Mouse (Mus musculus): ENCODE results near the gene Slc8a3.

The Slc8a3 gene

GRCm38 (mm10) chr12:81237158-81237557, 95.8 kb downstream of the Slc8a3 start:
- DNase-seq (ENCODE audit: low spot score): no peak

- DNase-seq (ENCODE audit: low spot score): no peak
Observed at GRCm38 (mm10) chr12:81235456-81236330, 97.3 kb downstream of the Slc8a3 start.

GRCm38 (mm10) chr12:81233746-81234380, 99.1 kb downstream of the Slc8a3 start:
- DNase-seq (ENCODE audit: low spot score): no peak

GRCm38 (mm10) chr12:81227767-81228460, 105.1 kb downstream of the Slc8a3 start:
- no peak for DNase-seq (ENCODE audit: low spot score)

GRCm38 (mm10) chr12:81226590-81226989, 106.4 kb downstream of the Slc8a3 start:
- no peak for DNase-seq (ENCODE audit: low spot score)

- DNase-seq (ENCODE audit: low spot score): no peak
Observed at GRCm38 (mm10) chr12:81225966-81226577, 106.9 kb downstream of the Slc8a3 start.

GRCm38 (mm10) chr12:81224843-81225242, 108.1 kb downstream of the Slc8a3 start:
- DNase-seq (ENCODE audit: low spot score): no peak

GRCm38 (mm10) chr12:81223276-81223675, 109.7 kb downstream of the Slc8a3 start:
- no peak for DNase-seq (ENCODE audit: low spot score)

- no peak for DNase-seq (ENCODE audit: low spot score)
Observed at GRCm38 (mm10) chr12:81219339-81219738, 113.6 kb downstream of the Slc8a3 start.

GRCm38 (mm10) chr12:81208559-81208958, 124.4 kb downstream of the Slc8a3 start:
- no peak for DNase-seq (ENCODE audit: low spot score)

- DNase-seq (ENCODE audit: low spot score): peak; percentile 68
Observed at GRCm38 (mm10) chr12:81205619-81206560, 127.1 kb downstream of the Slc8a3 start.

- DNase-seq (ENCODE audit: low spot score): no peak
Observed at GRCm38 (mm10) chr12:81203226-81203625, 129.8 kb downstream of the Slc8a3 start.

- DNase-seq (ENCODE audit: low spot score): peak; percentile 61
Observed at GRCm38 (mm10) chr12:81199280-81199955, 133.6 kb downstream of the Slc8a3 start.

GRCm38 (mm10) chr12:81197468-81198075, 135.4 kb downstream of the Slc8a3 start:
- DNase-seq (ENCODE audit: low spot score): no peak

GRCm38 (mm10) chr12:81193968-81194367, 139.0 kb downstream of the Slc8a3 start:
- no peak for DNase-seq (ENCODE audit: low spot score)

- DNase-seq (ENCODE audit: low spot score): no peak
Observed at GRCm38 (mm10) chr12:81189636-81190035, 143.3 kb downstream of the Slc8a3 start.

GRCm38 (mm10) chr12:81188996-81189395, 144.0 kb downstream of the Slc8a3 start:
- DNase-seq (ENCODE audit: low spot score): no peak

GRCm38 (mm10) chr12:81188423-81188822, 144.6 kb downstream of the Slc8a3 start:
- DNase-seq (ENCODE audit: low spot score): no peak

- no peak for DNase-seq (ENCODE audit: low spot score)
Observed at GRCm38 (mm10) chr12:81186668-81187067, 146.3 kb downstream of the Slc8a3 start.

- no peak for DNase-seq (ENCODE audit: low spot score)
Observed at GRCm38 (mm10) chr12:81186081-81186480, 146.9 kb downstream of the Slc8a3 start.

All from ovary, postnatal 36 days (tissue).